Mouse (Mus musculus) c-Kit-positive CD71-positive TER-119-negative erythroid progenitor cells, embryonic 14.5 days (primary cell): ENCODE results near the gene Lyrm4.

Experiments
- DNase-seq: peaks from one replicate; pipeline ENCODE4 v3.0.0-alpha.2; 2013; ENCODE audit warnings: low read depth

Gene Lyrm4

GRCm38 (mm10) chr13:36117143-36118014 lies at the start of gene Lyrm4, which contains the start of gene Fars2:
Gene Lyrm4 (minus strand): TSS chr13:36117526.
Gene Fars2 (plus strand): TSS chr13:36117412.
- peak; percentile 93 for DNase-seq

GRCm38 (mm10) chr13:36163898-36164297 lies 46.6 kb upstream of the Lyrm4 start:
- no peak for DNase-seq

- no peak for DNase-seq
Observed at GRCm38 (mm10) chr13:36163411-36163810, 46.1 kb upstream of the Lyrm4 start.

GRCm38 (mm10) chr13:36156340-36156931 lies 39.1 kb upstream of the Lyrm4 start:
- no peak for DNase-seq

- no peak for DNase-seq
Observed at GRCm38 (mm10) chr13:36152728-36153498, 35.6 kb upstream of the Lyrm4 start.

- DNase-seq = no peak
Observed at GRCm38 (mm10) chr13:36150272-36150671, 32.9 kb upstream of the Lyrm4 start.

- DNase-seq = no peak
Observed at GRCm38 (mm10) chr13:36149175-36149939, 32.0 kb upstream of the Lyrm4 start.

- no peak for DNase-seq
Observed at GRCm38 (mm10) chr13:36145601-36146000, 28.3 kb upstream of the Lyrm4 start.

- no peak for DNase-seq
Observed at GRCm38 (mm10) chr13:36140247-36141016, 23.1 kb upstream of the Lyrm4 start.

GRCm38 (mm10) chr13:36139703-36140102 lies 22.4 kb upstream of the Lyrm4 start:
- no peak for DNase-seq

GRCm38 (mm10) chr13:36131992-36132649 lies 14.8 kb upstream of the Lyrm4 start:
- no peak for DNase-seq

- no peak for DNase-seq
Observed at GRCm38 (mm10) chr13:36131401-36131800, 14.1 kb upstream of the Lyrm4 start.

GRCm38 (mm10) chr13:36129360-36130054 lies 12.2 kb upstream of the Lyrm4 start:
- DNase-seq = no peak

- no peak for DNase-seq
Observed at GRCm38 (mm10) chr13:36120606-36121005, 3.3 kb upstream of the Lyrm4 start.

GRCm38 (mm10) chr13:36119684-36120083 lies 2.4 kb upstream of the Lyrm4 start:
- DNase-seq = no peak

GRCm38 (mm10) chr13:36116520-36117142 lies 695 bp downstream of the Lyrm4 start:
- DNase-seq = peak; percentile 57

GRCm38 (mm10) chr13:36113181-36113580 lies 4.1 kb downstream of the Lyrm4 start:
- DNase-seq = no peak

- DNase-seq = no peak
Observed at GRCm38 (mm10) chr13:36111331-36111730, 6.0 kb downstream of the Lyrm4 start.

- no peak for DNase-seq
Observed at GRCm38 (mm10) chr13:36108528-36108927, 8.8 kb downstream of the Lyrm4 start.
